Mouse (Mus musculus) kidney, adult 2 months (tissue): ENCODE results near the gene Vegfa.

Source experiments
- CTCF ChIP-seq: fragments of 200-500 bp; conservative IDR thresholded peaks from 2 replicates; pipeline ENCODE4 v1.5.1; 2011; ENCODE audit warnings: low read depth, mild to moderate bottlenecking, control low read depth, low read length, moderate library complexity, mixed read lengths; ENCODE audit not compliant: insufficient read depth, insufficient read length
- POLR2A ChIP-seq: fragments of 200-500 bp; IDR thresholded peaks from one replicate; pipeline ENCODE4 v1.6.1; 2011; ENCODE audit warnings: low read depth, low read length, control low read depth

- TF ChIP-seq CTCF (no peak), POLR2A (no peak)
Observed at GRCm38 (mm10) chr17:46081042-46081441, 48.9 kb upstream of the Vegfa start.
